Mouse (Mus musculus): ENCODE data around the gene Aplp2. TPM values are rescaled to one million over a fixed set of nuclear protein-coding genes. Genes with fewer than 3 reads are reported as not detected.

Gene Aplp2
- polyA plus RNA-seq, 1 experiment: 3.5 TPM

DNA sequence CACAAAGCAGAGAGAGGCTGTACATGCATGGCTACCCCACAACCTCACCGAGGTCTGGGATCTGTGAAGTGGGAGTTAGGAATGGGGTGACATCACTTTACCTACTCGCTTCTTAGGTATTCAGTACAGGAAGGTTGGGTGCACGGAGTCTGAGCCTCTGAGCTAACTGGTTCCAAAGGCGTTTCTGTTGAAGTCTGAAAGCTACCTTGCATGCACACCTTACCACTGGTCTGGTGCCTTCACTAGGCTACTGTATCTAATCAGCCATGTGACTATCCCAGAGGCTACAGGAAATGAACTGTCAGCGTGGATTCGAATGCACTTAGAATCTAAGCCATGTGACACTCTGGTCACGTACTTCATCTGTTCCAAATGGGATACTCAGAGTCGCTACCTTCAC is 55.0 kb downstream of the Aplp2 start:
- H3K9me3 ChIP-seq (ENCODE audit: control insufficient read depth, low read length): no peaks in the 10 kb centered on the region
- H3K27me3 ChIP-seq (ENCODE audit: control insufficient read depth): no peaks in the 10 kb centered on the region
- no peak overlapping the region for H3K4me3 ChIP-seq (replicated peaks)
- no peaks in the 10 kb centered on the region for H3K4me1 ChIP-seq (ENCODE audit: control insufficient read depth)
- TF ChIP-seq TAL1 (IDR thresholded peaks at IDR 0.05; ENCODE audit: low read length): no peak
- TF ChIP-seq GATA1 (IDR thresholded peaks at IDR 0.05; ENCODE audit: low read length): no peak
- H3K36me3 ChIP-seq (ENCODE audit: control insufficient read depth): peaks cover 100% of the 10 kb centered on the region

GRCm38 (mm10) chr9:31151050-31151449 is 60.6 kb downstream of the Aplp2 start:
- no peak overlapping the region for H3K4me3 ChIP-seq (replicated peaks)
- H3K27me3 ChIP-seq (ENCODE audit: control insufficient read depth): no peaks in the 10 kb centered on the region
- TF ChIP-seq GATA1 (IDR thresholded peaks at IDR 0.05; ENCODE audit: low read length) (no peak), TAL1 (IDR thresholded peaks at IDR 0.05; ENCODE audit: low read length) (no peak)
- peaks cover 97% of the 10 kb centered on the region for H3K36me3 ChIP-seq (ENCODE audit: control insufficient read depth)
- no peaks in the 10 kb centered on the region for H3K9me3 ChIP-seq (ENCODE audit: control insufficient read depth, low read length)
- no peaks in the 10 kb centered on the region for H3K4me1 ChIP-seq (ENCODE audit: control insufficient read depth)

- H3K27me3 ChIP-seq (ENCODE audit: control insufficient read depth): no peaks in the 10 kb centered on the region
- H3K4me1 ChIP-seq (ENCODE audit: control insufficient read depth): no peaks in the 10 kb centered on the region
- no peak overlapping the region for H3K4me3 ChIP-seq (replicated peaks)
- H3K9me3 ChIP-seq (ENCODE audit: control insufficient read depth, low read length): no peaks in the 10 kb centered on the region
- TF ChIP-seq GATA1 (IDR thresholded peaks at IDR 0.05; ENCODE audit: low read length) (no peak), TAL1 (IDR thresholded peaks at IDR 0.05; ENCODE audit: low read length) (no peak)
- H3K36me3 ChIP-seq (ENCODE audit: control insufficient read depth): peaks cover 76% of the 10 kb centered on the region
Measured at GRCm38 (mm10) chr9:31148135-31148534, 63.5 kb downstream of the Aplp2 start.

DNA sequence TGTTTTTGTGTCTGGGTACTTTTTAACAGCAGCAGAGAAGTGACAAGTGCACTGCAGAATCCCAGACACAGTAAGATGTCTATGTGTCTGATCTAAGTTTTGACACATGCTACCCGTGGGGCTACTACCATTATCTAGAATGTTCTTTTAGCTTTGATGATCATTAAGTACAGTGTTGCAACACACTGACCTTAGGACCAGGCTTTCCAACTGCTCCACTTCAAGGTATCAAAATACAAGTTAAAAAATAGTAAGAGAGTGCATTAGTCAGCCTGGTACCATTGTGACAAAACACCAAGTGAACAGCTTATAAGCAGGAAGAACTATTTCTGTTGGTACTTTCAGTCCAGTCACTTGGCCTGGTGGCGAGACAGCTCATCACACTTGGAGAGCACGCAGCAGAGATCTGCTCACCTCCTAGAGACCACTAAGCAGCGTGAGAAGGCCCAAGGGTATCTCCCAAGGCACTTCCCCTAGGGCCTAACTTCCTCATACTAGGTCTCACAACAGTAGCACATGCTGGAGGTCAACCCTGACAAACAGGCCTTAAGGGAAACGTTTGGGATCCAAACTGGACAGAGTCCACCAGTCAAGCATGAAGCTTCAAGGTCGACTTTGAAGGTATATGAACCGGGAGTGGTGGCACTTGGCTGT is 66.2 kb downstream of the Aplp2 start:
- Histone ChIP-seq H3K4me1 (ENCODE audit: control insufficient read depth) (no peaks in the 10 kb centered on the region), H3K36me3 (ENCODE audit: control insufficient read depth) (peaks cover 49% of the 10 kb centered on the region), H3K4me3 (replicated peaks) (no peak overlapping the region), H3K9me3 (ENCODE audit: control insufficient read depth, low read length) (no peaks in the 10 kb centered on the region), H3K27me3 (ENCODE audit: control insufficient read depth) (no peaks in the 10 kb centered on the region)
- TF ChIP-seq TAL1 (IDR thresholded peaks at IDR 0.05; ENCODE audit: low read length) (no peak), GATA1 (IDR thresholded peaks at IDR 0.05; ENCODE audit: low read length) (no peak)

GRCm38 (mm10) chr9:31142924-31143323 is 68.7 kb downstream of the Aplp2 start:
- Histone ChIP-seq H3K4me1 (ENCODE audit: control insufficient read depth) (no peaks in the 10 kb centered on the region), H3K27me3 (ENCODE audit: control insufficient read depth) (no peaks in the 10 kb centered on the region), H3K4me3 (replicated peaks) (no peak overlapping the region), H3K9me3 (ENCODE audit: control insufficient read depth, low read length) (no peaks in the 10 kb centered on the region), H3K36me3 (ENCODE audit: control insufficient read depth) (peaks cover 24% of the 10 kb centered on the region)
- TF ChIP-seq GATA1 (IDR thresholded peaks at IDR 0.05; ENCODE audit: low read length) (no peak), TAL1 (IDR thresholded peaks at IDR 0.05; ENCODE audit: low read length) (no peak)

- no peaks in the 10 kb centered on the region; the same call in 1 of the 2 replicates for H3K4me1 ChIP-seq (ENCODE audit: control insufficient read depth)
- H3K36me3 ChIP-seq (ENCODE audit: control insufficient read depth): no peaks in the 10 kb centered on the region
- no peak for TF ChIP-seq TAL1 (IDR thresholded peaks at IDR 0.05; ENCODE audit: low read length)
- TF ChIP-seq GATA1 (IDR thresholded peaks at IDR 0.05; ENCODE audit: low read length): no peak
- H3K4me3 ChIP-seq (replicated peaks): no peak overlapping the region
- H3K27me3 ChIP-seq (ENCODE audit: control insufficient read depth): peaks cover 74% of the 10 kb centered on the region
- peaks cover 3% of the 10 kb centered on the region; the same call in 1 of the 2 replicates for H3K9me3 ChIP-seq (ENCODE audit: control insufficient read depth, low read length)
Measured at GRCm38 (mm10) chr9:31133131-31133530, 78.5 kb downstream of the Aplp2 start.

GRCm38 (mm10) chr9:31131205-31131968 is 80.2 kb downstream of the Aplp2 start, which contains the start of gene St14:
St14 (minus strand) TSS chr9:31131853.
- Histone ChIP-seq H3K4me3 (replicated peaks) (peak within 1 kb of the TSS; percentile 17), H3K9me3 (ENCODE audit: control insufficient read depth, low read length) (peaks cover 3% of the 10 kb centered on the region; the same call in 1 of the 2 replicates), H3K4me1 (ENCODE audit: control insufficient read depth) (no peaks in the 10 kb centered on the region; the same call in 1 of the 2 replicates), H3K36me3 (ENCODE audit: control insufficient read depth) (no peaks in the 10 kb centered on the region), H3K27me3 (ENCODE audit: control insufficient read depth) (peaks cover 79% of the 10 kb centered on the region)
- TF ChIP-seq GATA1 (IDR thresholded peaks at IDR 0.05; ENCODE audit: low read length) (no peak), TAL1 (IDR thresholded peaks at IDR 0.05; ENCODE audit: low read length) (no peak)

DNA sequence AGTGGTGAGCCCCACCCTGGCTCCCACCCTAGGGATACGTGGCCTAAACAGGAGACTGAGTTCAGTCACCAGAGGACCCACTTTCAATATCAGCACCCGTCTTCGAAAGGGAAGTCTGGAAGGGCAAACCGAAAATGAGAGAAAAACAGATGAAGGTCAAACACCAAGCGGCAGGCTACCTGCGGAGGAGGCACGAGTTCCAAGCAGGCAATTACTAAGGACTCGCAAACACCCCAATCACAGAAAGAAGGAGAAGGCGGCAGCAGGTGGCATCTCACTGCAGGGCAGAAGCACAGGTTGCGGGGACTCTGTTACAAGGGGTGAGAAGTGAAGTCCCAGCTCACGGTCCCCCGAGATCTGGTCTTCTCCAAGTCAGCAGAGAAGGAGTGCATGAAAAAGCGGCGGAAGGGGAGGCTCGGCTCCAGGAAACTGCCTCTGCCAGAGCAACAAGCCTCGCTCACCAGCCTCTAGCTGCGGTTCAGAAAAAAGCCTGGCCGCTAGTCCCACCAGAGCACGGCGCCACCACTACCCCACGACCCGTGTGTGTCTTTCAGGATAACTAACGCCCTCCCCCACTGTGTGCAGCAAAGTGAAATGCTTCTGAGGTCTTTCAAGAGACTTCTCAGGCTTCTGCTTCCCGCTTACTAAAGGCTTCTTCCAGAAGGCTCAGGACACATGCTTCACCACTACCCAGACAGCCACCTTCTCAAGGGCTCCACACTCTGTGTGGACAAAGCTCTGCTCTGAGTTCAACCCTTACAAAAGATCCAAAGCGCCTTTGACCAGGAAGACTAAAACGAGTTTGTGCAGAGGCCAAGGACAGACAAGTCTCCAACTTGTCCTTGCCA is 81.0 kb downstream of the Aplp2 start:
- H3K4me1 ChIP-seq (ENCODE audit: control insufficient read depth): no peaks in the 10 kb centered on the region; the same call in 1 of the 2 replicates
- H3K27me3 ChIP-seq (ENCODE audit: control insufficient read depth): peaks cover 77% of the 10 kb centered on the region
- TF ChIP-seq TAL1 (IDR thresholded peaks at IDR 0.05; ENCODE audit: low read length): no peak
- TF ChIP-seq GATA1 (IDR thresholded peaks at IDR 0.05; ENCODE audit: low read length): no peak

More for the DNA sequence above, 81.0 kb downstream of the Aplp2 start:
- Histone ChIP-seq H3K9me3 (ENCODE audit: control insufficient read depth, low read length) (peaks cover 3% of the 10 kb centered on the region; the same call in 1 of the 2 replicates), H3K36me3 (ENCODE audit: control insufficient read depth) (no peaks in the 10 kb centered on the region), H3K4me3 (replicated peaks) (no peak overlapping the region)

Measured in erythroblast, embryonic 14.5 days (primary cell).